8 mouse cellular contexts compared by ENCODE assay signal in the genomic region with DNA sequence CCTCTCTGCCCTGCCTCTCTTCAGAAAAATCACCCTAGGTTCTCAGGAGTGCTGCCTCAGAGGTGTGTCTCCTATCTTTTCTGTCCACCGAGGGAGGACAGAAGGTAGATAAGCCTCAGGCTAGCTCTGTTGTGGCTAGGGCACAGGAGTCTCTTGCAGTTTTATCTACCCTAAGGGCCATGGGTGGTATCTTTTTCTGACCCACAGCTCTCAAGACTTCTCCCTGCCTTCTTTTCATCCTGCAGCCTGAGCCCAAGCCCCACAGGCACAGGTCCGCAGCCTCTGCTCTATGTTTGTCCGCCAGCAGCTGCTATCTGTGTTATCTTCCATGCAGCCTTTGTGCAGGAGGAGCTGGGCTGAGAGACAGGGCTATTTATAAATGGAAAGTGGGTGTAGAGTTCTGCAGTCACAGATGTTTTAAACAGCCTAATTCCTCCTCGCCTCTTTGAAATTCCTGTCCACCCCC. TPM values are rescaled to one million over a fixed set of nuclear protein-coding genes. Genes with fewer than 3 reads are reported as not detected.
DNase-seq lines count a peak whose midpoint lies in the region; ATAC-seq and TF ChIP-seq lines count a peak whose summit lies in the region.

No protein-coding gene starts in this region.

- peaks cover 15% of the 10 kb centered on the region for H3K36me3 ChIP-seq in heart, embryonic 15.5 days
- peaks cover 8% of the 10 kb centered on the region for H3K36me3 ChIP-seq in liver, embryonic 16.5 days (ENCODE audit: control insufficient read depth, insufficient read depth)
- H3K36me3 ChIP-seq in stomach, postnatal 0 days (ENCODE audit: control insufficient read depth, insufficient read depth, low read length): no peaks in the 10 kb centered on the region; the same call in 1 of the 2 replicates

- H3K9ac ChIP-seq in heart, embryonic 15.5 days: peak overlapping the region; percentile 41
- peak overlapping the region; percentile 14; the same call in 1 of the 2 replicates for H3K9ac ChIP-seq in liver, embryonic 16.5 days (ENCODE audit: low read depth, low read length)
- peak overlapping the region; percentile 31 for H3K9ac ChIP-seq in stomach, postnatal 0 days (ENCODE audit: low read length)

- no peaks in the 10 kb centered on the region for H3K27me3 ChIP-seq in heart, embryonic 15.5 days
- no peaks in the 10 kb centered on the region for H3K27me3 ChIP-seq in liver, embryonic 16.5 days (ENCODE audit: control insufficient read depth, insufficient read depth, low read depth, low read length)
- H3K27me3 ChIP-seq in stomach, postnatal 0 days (ENCODE audit: control insufficient read depth, insufficient read depth, low read length): no peaks in the 10 kb centered on the region

- peaks cover 9% of the 10 kb centered on the region for H3K4me1 ChIP-seq in cortical plate, adult 2 months (ENCODE audit: control insufficient read depth, insufficient read depth, low read length)
- H3K4me1 ChIP-seq in heart, embryonic 15.5 days (replicated peaks): peaks cover 34% of the 10 kb centered on the region
- H3K4me1 ChIP-seq in liver, embryonic 16.5 days (ENCODE audit: control insufficient read depth, low read depth, low read length): peaks cover 39% of the 10 kb centered on the region
- H3K4me1 ChIP-seq in stomach, postnatal 0 days (replicated peaks; ENCODE audit: control insufficient read depth, insufficient read depth): peaks cover 4% of the 10 kb centered on the region; the same call in 1 of the 2 replicates

- no peak for TF ChIP-seq CTCF in cortical plate, adult 2 months (IDR thresholded peaks at IDR 0.05; ENCODE audit: extremely low read depth, insufficient read depth, low read length)
- TF ChIP-seq CTCF in stomach, postnatal 0 days (IDR thresholded peaks at IDR 0.05; ENCODE audit: low read depth): no peak

- H3K27ac ChIP-seq in cortical plate, adult 2 months (ENCODE audit: insufficient read depth, low read length): peak overlapping the region; percentile 77
- H3K27ac ChIP-seq in heart, embryonic 15.5 days: peak overlapping the region; percentile 93
- H3K27ac ChIP-seq in liver, embryonic 16.5 days (ENCODE audit: low read length): peak overlapping the region; percentile 88
- 0 out of 2 replicates have a peak overlapping the region, but pooled peaks have one; percentile 13 for H3K27ac ChIP-seq in stomach, postnatal 0 days (replicated peaks)

- TF ChIP-seq EP300 in stomach, postnatal 0 days (optimal IDR thresholded peaks at IDR 0.05): no peak

- no peaks in the 10 kb centered on the region for H3K9me3 ChIP-seq in heart, embryonic 15.5 days (replicated peaks)
- H3K9me3 ChIP-seq in liver, embryonic 16.5 days (replicated peaks; ENCODE audit: control insufficient read depth, low read length): no peaks in the 10 kb centered on the region
- no peaks in the 10 kb centered on the region for H3K9me3 ChIP-seq in stomach, postnatal 0 days (ENCODE audit: control insufficient read depth, low read length)

- peak; percentile 69; the same call in 1 of the 2 replicates for TF ChIP-seq POLR2A in cortical plate, adult 2 months (IDR thresholded peaks at IDR 0.05; ENCODE audit: extremely low read depth, insufficient read depth, low read length)

- H3K4me2 ChIP-seq in heart, embryonic 15.5 days: peak overlapping the region; percentile 50
- peak overlapping the region; percentile 58 for H3K4me2 ChIP-seq in liver, embryonic 16.5 days (ENCODE audit: low read depth, low read length)
- no peak overlapping the region for H3K4me2 ChIP-seq in stomach, postnatal 0 days (replicated peaks; ENCODE audit: low read depth)

- DNase-seq in layer of hippocampus, adult 9-11 months: peak; percentile 83
- no peak for DNase-seq in layer of hippocampus, postnatal 36 days
- DNase-seq in stomach, postnatal 0 days (ENCODE audit: low spot score): no peak
- no peak for DNase-seq in natural killer cell, adult 2 months (ENCODE audit: low spot score in 2 of 2)
- no peak for DNase-seq in adrenal gland, adult 18-20 months (ENCODE audit: low spot score in 2 of 2)

- no peak overlapping the region for H3K4me3 ChIP-seq in cortical plate, adult 2 months (ENCODE audit: insufficient read depth, low read length)
- 0 out of 2 replicates have a peak overlapping the region, but pooled peaks have one; percentile 6 for H3K4me3 ChIP-seq in heart, embryonic 15.5 days
- H3K4me3 ChIP-seq in liver, embryonic 16.5 days (ENCODE audit: low read depth, low read length): 0 out of 2 replicates have a peak overlapping the region, but pooled peaks have one; percentile 14
- no peak overlapping the region for H3K4me3 ChIP-seq in stomach, postnatal 0 days (ENCODE audit: low read depth, low read length)

- 1% methylated on average over 4 of the region's 4 CpGs for WGBS in heart, embryonic 15.5 days
- WGBS in liver, embryonic 16.5 days (ENCODE audit: insufficient replicate concordance): 5% methylated on average over 4 of the region's 4 CpGs
- 8% methylated on average over 4 of the region's 4 CpGs for WGBS in stomach, postnatal 0 days

- peak; percentile 86 for ATAC-seq in heart, embryonic 15.5 days (replicated peaks; ENCODE audit: insufficient number of reproducible peaks, insufficient read depth, low FRiP score, low read depth)
- peak; percentile 89 for ATAC-seq in liver, embryonic 16.5 days (ENCODE audit: low read depth)
- ATAC-seq in stomach, postnatal 0 days (ENCODE audit: low FRiP score, low TSS enrichment): peak; percentile 53

RNA-seq across cellular contexts. Expression of gene C1qtnf4, which starts 15.5 kb away (rescaled TPM):
- total RNA-seq in layer of hippocampus, postnatal 36 days (2021): 100 to 1,000 TPM; 195 to 200 TPM
- polyA plus RNA-seq in cortical plate, adult 2 months (2012; rRNA removed): 363 and 369 TPM in 2 replicates
- polyA plus RNA-seq in heart, embryonic 15.5 days (2015; fragmentation: Nextera tagmentation; extraction: Ambion mirVana): 11.4 and 14.5 TPM in 2 replicates
- polyA plus RNA-seq in liver, embryonic 16.5 days (2015; fragmentation: Nextera tagmentation; extraction: Ambion mirVana): 1.5 and 1.6 TPM in 2 replicates
- polyA plus RNA-seq in stomach, postnatal 0 days (2015; fragmentation: Nextera tagmentation; extraction: Ambion mirVana): 19.4 and 20.7 TPM in 2 replicates
- 1 to 10 TPM in 1 of 2 experiments, under 1 TPM in 1; 0.93 to 1.3 TPM for total RNA-seq in adrenal gland, adult 18-20 months (2021)

RNA-seq across cellular contexts. Expression of gene Mtch2, which starts 23.2 kb away (rescaled TPM):
- total RNA-seq in layer of hippocampus, postnatal 36 days (2021): 100 to 1,000 TPM; 120 to 137 TPM
- polyA plus RNA-seq in cortical plate, adult 2 months (2012; rRNA removed): 135 and 140 TPM in 2 replicates
- polyA plus RNA-seq in heart, embryonic 15.5 days (2015; fragmentation: Nextera tagmentation; extraction: Ambion mirVana): 231 and 234 TPM in 2 replicates
- polyA plus RNA-seq in liver, embryonic 16.5 days (2015; fragmentation: Nextera tagmentation; extraction: Ambion mirVana): 109 and 117 TPM in 2 replicates
- 151 and 155 TPM in 2 replicates for polyA plus RNA-seq in stomach, postnatal 0 days (2015; fragmentation: Nextera tagmentation; extraction: Ambion mirVana)
- 100 to 1,000 TPM; 243 to 314 TPM for total RNA-seq in adrenal gland, adult 18-20 months (2021)

RNA-seq across cellular contexts. Expression of gene Kbtbd4, which starts 34.4 kb away (rescaled TPM):
- 10 to 100 TPM; 34.0 to 44.0 TPM for total RNA-seq in layer of hippocampus, postnatal 36 days (2021)
- polyA plus RNA-seq in cortical plate, adult 2 months (2012; rRNA removed): 25.3 and 28.1 TPM in 2 replicates
- 22.5 and 29.2 TPM in 2 replicates for polyA plus RNA-seq in heart, embryonic 15.5 days (2015; fragmentation: Nextera tagmentation; extraction: Ambion mirVana)
- 15.7 TPM in 2 replicates for polyA plus RNA-seq in liver, embryonic 16.5 days (2015; fragmentation: Nextera tagmentation; extraction: Ambion mirVana)
- polyA plus RNA-seq in stomach, postnatal 0 days (2015; fragmentation: Nextera tagmentation; extraction: Ambion mirVana): 16.4 and 18.4 TPM in 2 replicates
- 10 to 100 TPM; 36.6 to 39.5 TPM for total RNA-seq in adrenal gland, adult 18-20 months (2021)

RNA-seq across cellular contexts. Expression of gene Ndufs3, which starts 34.5 kb away (rescaled TPM):
- 100 to 1,000 TPM; 228 to 253 TPM for total RNA-seq in layer of hippocampus, postnatal 36 days (2021)
- polyA plus RNA-seq in cortical plate, adult 2 months (2012; rRNA removed): 222 and 229 TPM in 2 replicates
- 355 and 388 TPM in 2 replicates for polyA plus RNA-seq in heart, embryonic 15.5 days (2015; fragmentation: Nextera tagmentation; extraction: Ambion mirVana)
- polyA plus RNA-seq in liver, embryonic 16.5 days (2015; fragmentation: Nextera tagmentation; extraction: Ambion mirVana): 143 and 146 TPM in 2 replicates
- polyA plus RNA-seq in stomach, postnatal 0 days (2015; fragmentation: Nextera tagmentation; extraction: Ambion mirVana): 224 and 230 TPM in 2 replicates
- 100 to 1,000 TPM; 419 to 469 TPM for total RNA-seq in adrenal gland, adult 18-20 months (2021)

Comparison
In these comparisons a context has a peak if more than half of its experiments do, and no peak if none do; other contexts are left out.
1. H3K27ac ChIP-seq: peak in every context shown above with its lines; median percentile 93 in heart, embryonic 15.5 days; 88 in liver, embryonic 16.5 days; 77 in cortical plate, adult 2 months; 13 in stomach, postnatal 0 days.
2. H3K4me3 ChIP-seq: peak in heart, embryonic 15.5 days (single experiment) and liver, embryonic 16.5 days (single experiment); none in cortical plate, adult 2 months (single experiment) and stomach, postnatal 0 days (single experiment).
3. RNA of gene C1qtnf4, which starts 15.5 kb away (polyA plus RNA-seq): 363 to 369 TPM in cortical plate, adult 2 months; 19.4 to 20.7 TPM in stomach, postnatal 0 days, 11.4 to 14.5 TPM in heart, embryonic 15.5 days and 1.5 to 1.6 TPM in liver, embryonic 16.5 days; every median in the first group is over 10 times any median in the second.
4. Peak in every context shown above with its lines, with median percentiles within 50 percentile points of each other: ATAC-seq and H3K9ac ChIP-seq.